Mouse (Mus musculus): Measurements from ENCODE around the gene Crip3. TPM values are rescaled to one million over a fixed set of nuclear protein-coding genes. Genes with fewer than 3 reads are reported as not detected.

Gene Crip3
- total RNA-seq, 2 experiments from 2014 or later, result 3.7 to 4.3 TPM

GRCm38 (mm10) chr17:46454539-46454938 is 25.8 kb downstream of the Crip3 start:
- DNase-seq (ENCODE audit: low spot score in 2 of 2), result no peak

- no peak for DNase-seq (ENCODE audit: low spot score in 2 of 2)
Measured at GRCm38 (mm10) chr17:46455110-46455691, 26.5 kb downstream of the Crip3 start.

- DNase-seq (ENCODE audit: low spot score in 2 of 2), result peak; percentile 38 to 53
Measured at GRCm38 (mm10) chr17:46457791-46458190, 29.1 kb downstream of the Crip3 start.

GRCm38 (mm10) chr17:46458439-46458838 is 29.7 kb downstream of the Crip3 start:
- no peak for DNase-seq (ENCODE audit: low spot score in 2 of 2)

GRCm38 (mm10) chr17:46460673-46461072 is 31.9 kb downstream of the Crip3 start:
- DNase-seq (ENCODE audit: low spot score in 2 of 2), result no peak

- no peak for DNase-seq (ENCODE audit: low spot score in 2 of 2)
Measured at GRCm38 (mm10) chr17:46461347-46461746, 32.6 kb downstream of the Crip3 start.

GRCm38 (mm10) chr17:46462226-46462625 is 33.5 kb downstream of the Crip3 start:
- DNase-seq (ENCODE audit: low spot score in 2 of 2), result no peak

- peak in 1 of 2 experiments; percentile 36 for DNase-seq (ENCODE audit: low spot score in 2 of 2)
Measured at GRCm38 (mm10) chr17:46467830-46468229, 39.1 kb downstream of the Crip3 start.

GRCm38 (mm10) chr17:46476601-46477000 is 47.9 kb downstream of the Crip3 start:
- no peak for DNase-seq (ENCODE audit: low spot score in 2 of 2)

GRCm38 (mm10) chr17:46477286-46477685 is 48.6 kb downstream of the Crip3 start:
- no peak for DNase-seq (ENCODE audit: low spot score in 2 of 2)

Other genes starting within 250 kb of the Crip3 start
- gene Polh, start 226.3 kb upstream of the Crip3 start, total RNA-seq (2021), result 1 to 10 TPM; 6.1 to 6.3 TPM
- gene Xpo5, start 226.1 kb upstream of the Crip3 start, total RNA-seq (2021), result 10 to 100 TPM; 38.6 to 41.9 TPM
- 10 to 100 TPM; 37.3 to 42.1 TPM for gene Polr1c, start 180.9 kb upstream of the Crip3 start, total RNA-seq (2021)
- 10 to 100 TPM; 76.0 to 87.1 TPM for gene Yipf3, start 180.8 kb upstream of the Crip3 start, total RNA-seq (2021)
- gene Lrrc73, start 175.4 kb upstream of the Crip3 start, total RNA-seq (2021), result 10 to 100 TPM; 60.1 to 63.7 TPM
- 10 to 100 TPM; 37.7 to 48.9 TPM for gene Tjap1, start 145.9 kb upstream of the Crip3 start, total RNA-seq (2021)
- 10 to 100 TPM; 65.7 to 67.5 TPM for gene Dlk2, start 131.5 kb upstream of the Crip3 start, total RNA-seq (2021)
- gene Abcc10, start 100.6 kb upstream of the Crip3 start, total RNA-seq (2021), result 1 to 10 TPM; 6.9 to 9.2 TPM
- gene Zfp318, start 45.2 kb upstream of the Crip3 start, total RNA-seq (2021), result 10 to 100 TPM; 46.2 to 50.5 TPM
- under 1 TPM; 0.30 TPM for gene Slc22a7, start 9.5 kb downstream of the Crip3 start, total RNA-seq (2021)
- gene Ttbk1, start 58.7 kb downstream of the Crip3 start, total RNA-seq (2021), result 100 to 1,000 TPM; 130 to 135 TPM
- gene Dnph1, start 67.8 kb downstream of the Crip3 start, total RNA-seq (2021), result 1 to 10 TPM; 2.8 TPM
- gene Cul9, start 117.5 kb downstream of the Crip3 start, total RNA-seq (2021), result 10 to 100 TPM; 61.0 to 64.5 TPM
- 10 to 100 TPM; 70.4 to 77.9 TPM for gene Srf, start 127.2 kb downstream of the Crip3 start, total RNA-seq (2021)
- 10 to 100 TPM in 1 of 2 experiments, 1 to 10 TPM in 1; 9.5 to 10.1 TPM for gene Ptk7, start 200.6 kb downstream of the Crip3 start, total RNA-seq (2021)
- 10 to 100 TPM; 24.3 to 26.2 TPM for gene Klc4, start 217.1 kb downstream of the Crip3 start, total RNA-seq (2021)
- gene Mrpl2, start 217.3 kb downstream of the Crip3 start, total RNA-seq (2021), result 10 to 100 TPM; 51.8 to 53.0 TPM
- gene Cul7, start 221.4 kb downstream of the Crip3 start, total RNA-seq (2021), result 10 to 100 TPM; 26.1 to 27.1 TPM
- gene Rrp36, start 245.4 kb downstream of the Crip3 start, total RNA-seq (2021), result 10 to 100 TPM; 17.1 to 17.2 TPM
- gene Mea1, start 249.9 kb downstream of the Crip3 start, total RNA-seq (2021), result 100 to 1,000 TPM; 120 to 125 TPM